Mouse (Mus musculus) liver, adult 2 months (tissue): ENCODE results near the gene Itprip. TPM values are rescaled to one million over a fixed set of nuclear protein-coding genes. Genes with fewer than 3 reads are reported as not detected.

Source experiments
- DNase-seq: peaks from one replicate; pipeline ENCODE4 v3.0.0-alpha.2; 2011; ENCODE audit warnings: low read depth, low spot score; ENCODE audit errors: extremely low read depth
- H3K27ac ChIP-seq: fragments of 200-500 bp; replicated peaks from 2 replicates; pipeline ENCODE4 v1.5.1; 2012; ENCODE audit warnings: low read depth, mild to moderate bottlenecking, control low read depth, inconsistent platforms, low read length; ENCODE audit not compliant: insufficient read depth
- H3K27me3 ChIP-seq: fragments of 200-500 bp; 2 replicates; pipeline ENCODE4 v1.6.1; 2012; ENCODE audit warnings: mild to moderate bottlenecking, moderate library complexity, low read length, inconsistent platforms; ENCODE audit not compliant: control insufficient read depth, insufficient read depth
- H3K36me3 ChIP-seq: fragments of 200-500 bp; 2 replicates; pipeline ENCODE4 v1.6.1; 2012; ENCODE audit warnings: low read length, inconsistent platforms; ENCODE audit not compliant: control insufficient read depth, insufficient read depth
- H3K4me1 ChIP-seq: fragments of 200-500 bp; 2 replicates; pipeline ENCODE4 v1.6.1; 2011; ENCODE audit warnings: low read length; ENCODE audit not compliant: control insufficient read depth, insufficient read depth
- H3K4me3 ChIP-seq: fragments of 200-500 bp; 2 replicates; pipeline ENCODE4 v1.5.1; 2011; ENCODE audit warnings: low read depth, mild to moderate bottlenecking, control low read depth, low read length, moderate library complexity; ENCODE audit not compliant: insufficient read depth
- H3K79me2 ChIP-seq: fragments of 200-500 bp; 2 replicates; pipeline ENCODE4 v1.6.1; 2012; ENCODE audit warnings: inconsistent platforms, mild to moderate bottlenecking, low read length, moderate library complexity; ENCODE audit not compliant: control insufficient read depth, insufficient read depth
- H3K9ac ChIP-seq: fragments of 200-500 bp; 2 replicates; pipeline ENCODE4 v1.6.1; 2012; ENCODE audit warnings: low read depth, mild to moderate bottlenecking, control low read depth, inconsistent platforms, low read length
- CTCF ChIP-seq: fragments of 200-500 bp; IDR thresholded peaks from 2 replicates; pipeline ENCODE4 v1.5.1; 2011; ENCODE audit warnings: low read depth, low read length, control low read depth
- POLR2A ChIP-seq: fragments of 200-500 bp; IDR thresholded peaks from 2 replicates; pipeline ENCODE4 v1.6.1; 2011; ENCODE audit warnings: low read length, control low read depth; ENCODE audit not compliant: insufficient read depth; ENCODE audit errors: extremely low read depth
- WGBS: fragments of 180-500 bp; shearing (Covaris S2); methylation state at CpG from one replicate; pipeline ENCODE4 v1.1.7; 2018; 5-methylcytosine and 5-hydroxymethylcytosine counted together
- polyA plus RNA-seq: library from polyadenylated mRNA; depleted of rRNA; stranded (reverse); fragments of >200 nt; gene quantifications from 2 replicates; pipeline ENCODE4 v1.2.3, GENCODE M21; 2012
- total RNA-seq: library from RNA; depleted of rRNA; stranded (reverse); fragments of >200 nt; gene quantifications from 2 replicates; pipeline ENCODE4 v1.2.3, GENCODE M21; 2014

The Itprip gene
- total and polyA plus RNA-seq, 2 experiments = 0.51 to 0.65 TPM

DNA sequence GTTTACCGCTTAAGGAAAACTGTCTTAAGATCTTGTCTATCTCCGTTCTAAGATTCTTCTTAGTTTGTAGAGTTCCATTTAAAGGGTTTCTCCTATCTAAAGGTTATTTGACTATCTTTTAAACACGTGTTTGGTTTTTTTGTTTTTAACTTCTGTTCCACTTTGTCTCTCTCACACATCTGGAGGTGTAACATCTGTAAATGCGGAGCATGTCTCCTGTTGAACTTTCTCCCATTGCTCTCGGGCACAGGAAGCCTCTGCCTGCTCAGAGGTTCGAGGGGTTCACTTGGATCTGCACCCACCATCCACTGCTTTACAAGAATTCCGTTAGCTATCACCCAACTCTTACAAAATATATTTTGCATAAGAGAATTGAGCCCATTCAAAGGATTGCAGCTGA, 37.6 kb downstream of the Itprip start:
- no peak overlapping the region for H3K27ac ChIP-seq
- no peaks in the 10 kb centered on the region for H3K4me1 ChIP-seq
- H3K27me3 ChIP-seq = no peaks in the 10 kb centered on the region
- no peak overlapping the region for H3K4me3 ChIP-seq
- no peaks in the 10 kb centered on the region for H3K36me3 ChIP-seq
- H3K9ac ChIP-seq = no peak overlapping the region
- TF ChIP-seq POLR2A (no peak), CTCF (no peak)
- no peaks in the 10 kb centered on the region for H3K79me2 ChIP-seq
- no peak for DNase-seq
- 78% methylated on average over 7 of the region's 7 CpGs for WGBS

DNA sequence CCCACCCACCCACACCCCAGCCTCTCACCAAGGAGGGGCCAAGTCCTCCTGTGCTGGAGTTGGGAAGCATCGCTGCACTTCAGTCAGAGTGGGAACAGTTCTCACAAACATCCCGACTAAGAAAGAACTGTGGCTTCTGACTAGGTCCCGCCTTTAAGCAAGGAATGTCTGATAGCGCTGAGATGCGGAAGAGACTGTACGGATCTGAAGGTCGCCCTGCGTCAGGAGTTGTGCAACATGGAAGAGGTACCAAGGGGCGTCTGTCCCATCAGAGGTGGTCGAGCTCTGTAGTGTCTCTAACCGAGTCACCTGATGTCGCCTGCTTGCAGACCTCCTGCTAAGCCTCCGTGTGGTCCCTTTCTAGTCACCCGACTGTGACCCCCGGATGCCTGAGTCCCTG, 42.8 kb downstream of the Itprip start:
- no peak overlapping the region for H3K9ac ChIP-seq
- TF ChIP-seq CTCF (no peak), POLR2A (no peak)

DNA sequence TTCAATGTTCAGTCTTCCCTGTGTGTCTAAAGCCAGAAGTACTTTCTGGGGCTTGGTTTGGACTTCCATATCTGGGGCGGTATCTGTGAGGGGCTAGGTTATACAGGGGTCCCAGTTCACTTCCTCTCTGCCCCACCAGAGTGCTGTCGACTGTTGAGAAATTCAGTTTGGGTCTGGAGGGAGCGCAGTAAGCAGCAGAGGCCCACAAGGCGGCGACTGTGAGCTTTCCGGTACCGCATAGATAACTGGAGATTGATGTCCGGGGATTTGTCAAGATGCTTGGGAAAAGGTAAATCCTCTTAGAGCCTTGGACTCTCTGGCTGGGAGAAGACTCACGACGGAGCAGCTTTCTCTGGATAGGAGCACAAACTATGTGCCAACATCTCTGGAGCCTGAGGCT, 47.6 kb downstream of the Itprip start:
- Histone ChIP-seq H3K27ac (no peak overlapping the region), H3K36me3 (no peaks in the 10 kb centered on the region), H3K4me1 (no peaks in the 10 kb centered on the region), H3K79me2 (no peaks in the 10 kb centered on the region), H3K27me3 (peaks cover 6% of the 10 kb centered on the region; the same call in 1 of the 2 replicates), H3K4me3 (no peak overlapping the region), H3K9ac (no peak overlapping the region)
- WGBS = 42% methylated on average over 10 of the region's 10 CpGs
- no peak for DNase-seq
- TF ChIP-seq CTCF (peak; percentile 27; the same call in 1 of the 2 replicates), POLR2A (no peak)

More for the DNA sequence above, 42.8 kb downstream of the Itprip start:
- Histone ChIP-seq H3K36me3 (no peaks in the 10 kb centered on the region), H3K4me1 (no peaks in the 10 kb centered on the region), H3K27ac (no peak overlapping the region), H3K79me2 (no peaks in the 10 kb centered on the region), H3K27me3 (peaks cover 6% of the 10 kb centered on the region; the same call in 1 of the 2 replicates), H3K4me3 (no peak overlapping the region)
- 61% methylated on average over 15 of the region's 15 CpGs for WGBS
- DNase-seq = no peak

DNA sequence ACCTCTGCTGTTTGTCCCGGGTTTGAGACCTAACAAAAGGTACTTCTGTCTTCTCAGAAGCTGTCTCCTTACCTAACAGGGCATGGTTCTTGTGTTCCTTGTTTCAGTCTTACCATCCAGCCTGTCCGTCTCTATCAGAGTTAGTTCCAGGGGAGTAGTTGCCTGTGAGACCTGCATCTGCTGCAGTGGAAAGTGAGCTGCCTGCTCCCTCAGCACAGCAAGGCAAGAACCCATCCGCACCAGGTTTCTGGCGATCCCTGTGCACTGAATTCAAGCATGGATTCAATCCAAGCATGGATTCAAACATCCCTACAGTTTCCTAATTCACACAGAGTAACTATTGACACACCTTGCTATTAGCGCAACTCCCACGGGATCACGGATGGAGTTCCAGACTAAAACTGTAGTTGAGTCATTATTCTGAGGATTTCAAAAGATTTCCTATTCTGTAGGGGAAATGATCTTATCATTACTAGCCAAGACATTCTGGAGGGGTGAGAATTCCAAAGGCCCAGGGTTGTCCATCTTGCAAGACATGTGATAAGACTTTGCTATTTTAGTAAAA, 48.9 kb downstream of the Itprip start:
- Histone ChIP-seq H3K4me3 (no peak overlapping the region), H3K27me3 (0 out of 2 replicates have a peak, but pooled peaks cover 3% of the 10 kb centered on the region), H3K9ac (no peak overlapping the region), H3K36me3 (no peaks in the 10 kb centered on the region), H3K79me2 (no peaks in the 10 kb centered on the region), H3K4me1 (no peaks in the 10 kb centered on the region), H3K27ac (no peak overlapping the region)
- 44% methylated on average over 7 of the region's 7 CpGs for WGBS
- TF ChIP-seq CTCF = no peak
- TF ChIP-seq POLR2A = no peak
- DNase-seq = no peak

DNA sequence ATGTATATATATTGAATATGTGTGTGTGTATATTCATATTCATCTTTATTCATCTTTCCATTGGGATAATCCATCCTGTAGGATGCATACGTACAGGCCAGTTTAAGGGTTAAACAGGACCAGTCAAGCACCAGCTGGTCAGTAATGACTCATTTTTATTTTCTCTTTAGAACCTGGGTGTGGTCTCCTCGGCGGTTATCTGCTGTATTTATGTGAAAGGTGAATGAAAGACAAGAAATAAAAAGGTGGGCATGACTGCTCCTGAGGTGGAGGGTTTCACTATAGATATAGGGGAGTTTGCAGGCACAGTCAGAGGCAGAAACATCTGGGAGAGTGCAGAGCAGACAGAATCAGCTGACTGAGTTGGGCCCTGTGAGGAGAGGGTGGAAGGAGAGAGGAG, 49.6 kb downstream of the Itprip start:
- Histone ChIP-seq H3K36me3 (no peaks in the 10 kb centered on the region; the same call in 1 of the 2 replicates), H3K4me1 (no peaks in the 10 kb centered on the region), H3K4me3 (no peak overlapping the region), H3K27me3 (0 out of 2 replicates have a peak, but pooled peaks cover 3% of the 10 kb centered on the region), H3K79me2 (no peaks in the 10 kb centered on the region), H3K27ac (no peak overlapping the region), H3K9ac (no peak overlapping the region)
- TF ChIP-seq POLR2A (no peak), CTCF (no peak)
- 66% methylated on average over 3 of the region's 3 CpGs for WGBS
- no peak for DNase-seq

DNA sequence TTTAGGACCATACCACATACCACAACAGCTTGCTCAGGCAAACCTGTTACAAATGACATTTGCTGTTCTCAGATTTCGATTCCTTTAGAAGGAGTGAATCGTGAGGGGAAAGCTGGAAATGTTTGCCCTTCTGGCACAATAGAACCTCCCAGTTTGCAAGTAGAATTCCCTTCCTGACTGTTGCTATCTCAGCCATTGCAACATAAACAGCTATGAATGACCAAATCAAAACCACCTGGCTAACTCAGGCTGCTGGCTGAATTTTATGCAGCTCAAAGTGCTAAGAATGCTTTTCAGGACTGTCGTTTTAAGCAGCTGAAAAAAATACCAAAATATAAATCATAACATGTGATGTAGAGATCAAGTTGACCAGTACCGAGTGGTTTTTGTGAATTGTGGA, 50.1 kb downstream of the Itprip start:
- no peak overlapping the region for H3K9ac ChIP-seq
- no peaks in the 10 kb centered on the region for H3K79me2 ChIP-seq
- WGBS = 59% methylated on average over 4 of the region's 4 CpGs
- 0 out of 2 replicates have a peak, but pooled peaks cover 3% of the 10 kb centered on the region for H3K27me3 ChIP-seq
- H3K36me3 ChIP-seq = peaks cover 4% of the 10 kb centered on the region; the same call in 1 of the 2 replicates
- no peak overlapping the region for H3K27ac ChIP-seq
- no peak for DNase-seq
- no peak for TF ChIP-seq POLR2A
- TF ChIP-seq CTCF = no peak
- no peaks in the 10 kb centered on the region for H3K4me1 ChIP-seq
- no peak overlapping the region for H3K4me3 ChIP-seq
